Mouse (Mus musculus) spleen, adult 2 months (tissue): ENCODE data around the gene Rbms3.

Source experiments
- CTCF ChIP-seq: fragments of 200-500 bp; IDR thresholded peaks from 2 replicates; pipeline ENCODE4 v1.5.1; 2011; ENCODE audit warnings: mild to moderate bottlenecking, inconsistent platforms; ENCODE audit not compliant: insufficient read depth, insufficient read length, insufficient replicate concordance; ENCODE audit errors: extremely low read depth
- POLR2A ChIP-seq: fragments of 200-500 bp; IDR thresholded peaks from 2 replicates; pipeline ENCODE4 v1.6.1; 2011; ENCODE audit warnings: low read depth, low read length, inconsistent platforms

- TF ChIP-seq CTCF (no peak), POLR2A (no peak)
Measured at GRCm38 (mm10) chr9:116802602-116803001, 827.1 kb downstream of the Rbms3 start.
